ENCODE assay signal across 14 mouse cellular contexts in the genomic region with DNA sequence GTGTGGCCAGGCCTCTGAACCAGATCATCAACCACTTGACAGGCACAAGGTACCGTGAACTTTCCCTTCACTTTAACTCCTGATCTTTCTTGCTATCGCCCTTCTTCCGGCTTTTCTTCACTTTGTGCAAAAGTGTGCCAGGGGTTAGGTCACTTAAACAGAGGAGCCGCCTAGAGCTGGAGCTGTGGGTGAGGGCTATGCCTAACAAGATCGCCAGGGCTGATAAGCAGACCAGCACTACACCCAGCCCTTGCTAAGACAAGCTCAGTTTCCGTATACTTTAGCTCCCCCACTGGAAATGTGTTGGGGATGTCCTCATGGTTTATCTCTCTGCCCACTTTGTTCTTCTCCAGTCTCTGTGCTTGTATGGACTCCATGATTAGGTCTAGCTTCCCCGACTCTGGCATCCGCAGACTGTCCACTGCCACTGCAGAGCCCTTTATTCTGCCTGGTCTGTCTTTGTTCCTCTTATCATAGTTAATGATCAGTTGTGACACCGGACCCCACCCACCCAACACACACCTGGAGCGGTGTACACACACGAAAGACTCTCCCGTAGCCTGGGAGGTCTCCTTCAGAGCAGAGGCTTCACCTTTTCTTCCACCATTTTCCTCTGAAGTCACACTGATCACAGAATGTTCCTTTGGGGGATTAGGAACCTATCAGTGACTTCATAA. TPM values are rescaled to one million over a fixed set of nuclear protein-coding genes. Genes with fewer than 3 reads are reported as not detected.
DNase-seq lines count a peak whose midpoint lies in the region; ATAC-seq and TF ChIP-seq lines count a peak whose summit lies in the region.
"Had no signal": no experiment of that assay in that cellular context is flagged by ENCODE, and none has a peak within 500 bp of the region (broad histone marks: within the 10 kb centered on the region; RNA-seq: fewer than 3 reads in every experiment).

No protein-coding gene starts in this region.

- H3K4me2 ChIP-seq in intestine, embryonic 14.5 days (ENCODE audit: low read length): no peak overlapping the region
- H3K4me2 ChIP-seq: embryonic facial prominence, embryonic 12.5 days; midbrain, embryonic 11.5 days; neural tube, embryonic 12.5 days had no signal

- TF ChIP-seq CTCF in gastrocnemius, adult 2 months (IDR thresholded peaks at IDR 0.05): no peak

- H3K9ac ChIP-seq in intestine, embryonic 14.5 days (ENCODE audit: low read length): no peak overlapping the region
- H3K9ac ChIP-seq: embryonic facial prominence, embryonic 12.5 days; neural tube, embryonic 12.5 days had no signal

- no peaks in the 10 kb centered on the region for H3K27me3 ChIP-seq in intestine, embryonic 14.5 days (replicated peaks; ENCODE audit: control insufficient read depth, insufficient read depth, low read length)
- H3K27me3 ChIP-seq: embryonic facial prominence, embryonic 12.5 days; neural tube, embryonic 12.5 days had no signal

- H3K36me3 ChIP-seq in intestine, embryonic 14.5 days (ENCODE audit: control insufficient read depth, insufficient read depth, low read length): no peaks in the 10 kb centered on the region
- H3K36me3 ChIP-seq: embryonic facial prominence, embryonic 12.5 days; neural tube, embryonic 12.5 days had no signal

- H3K27ac ChIP-seq in intestine, embryonic 14.5 days (ENCODE audit: low read depth): peak overlapping the region; percentile 59; the same call in 1 of the 2 replicates
- no peak overlapping the region for H3K27ac ChIP-seq in gastrocnemius, adult 2 months
- H3K27ac ChIP-seq: embryonic facial prominence, embryonic 12.5 days; neural tube, embryonic 12.5 days had no signal

- peak; percentile 29; the same call in 1 of the 2 replicates for ATAC-seq in intestine, embryonic 14.5 days (replicated peaks; ENCODE audit: low FRiP score, low TSS enrichment, low read depth)
- ATAC-seq: forebrain, embryonic 14.5 days had no signal

- H3K9me3 ChIP-seq in intestine, embryonic 14.5 days (ENCODE audit: control insufficient read depth, low read length): no peaks in the 10 kb centered on the region
- H3K9me3 ChIP-seq: embryonic facial prominence, embryonic 12.5 days; neural tube, embryonic 12.5 days had no signal

- peaks cover 14% of the 10 kb centered on the region for H3K4me1 ChIP-seq in intestine, embryonic 14.5 days (replicated peaks; ENCODE audit: control insufficient read depth, insufficient read depth, low read length)

- WGBS in intestine, embryonic 14.5 days: 70% methylated on average over 12 of the region's 12 CpGs

- no peak overlapping the region for H3K4me3 ChIP-seq in intestine, embryonic 14.5 days (ENCODE audit: low read depth, low read length)
- H3K4me3 ChIP-seq in gastrocnemius, adult 2 months: no peak overlapping the region
- H3K4me3 ChIP-seq: embryonic facial prominence, embryonic 12.5 days; neural tube, embryonic 12.5 days had no signal

- intact Hi-C loops in gastrocnemius, adult 2 months (cut with DNase I): no loop called here
- intact Hi-C loops in left cerebral cortex, postnatal 25 days (cut with DNase I): no loop called here

- peak; percentile 21 for DNase-seq in thymus, postnatal 0 days (ENCODE audit: low spot score)
- no peak for DNase-seq in thymus, postnatal 25 days
- no peak for DNase-seq in intestine, embryonic 14.5 days (ENCODE audit: low spot score)
- DNase-seq in lung, postnatal 4 days: peak; percentile 26 to 55
- no peak for DNase-seq in gastrocnemius, adult 2 months
- no peak for DNase-seq in left cerebral cortex, postnatal 25 days (ENCODE audit: low spot score in 2 of 2)
- no peak for DNase-seq in layer of hippocampus, postnatal 14 days (ENCODE audit: low spot score in 2 of 2)
- DNase-seq: cerebellum, postnatal 10 days; gastrocnemius, postnatal 25 days; right cerebral cortex, adult 18-20 months had no signal

RNA-seq across cellular contexts. Expression of a gene that starts 43.6 kb away (rescaled TPM):
- polyA plus RNA-seq in thymus, postnatal 0 days (2015; fragmentation: Nextera tagmentation; extraction: Ambion mirVana): 16.5 and 20.6 TPM in 2 replicates
- 52.5 and 52.9 TPM in 2 replicates for polyA plus RNA-seq in intestine, embryonic 14.5 days (2014; fragmentation: Nextera tagmentation; extraction: Ambion mirVana)
- 1 to 10 TPM; 1.8 to 2.6 TPM for total RNA-seq in gastrocnemius, adult 2 months (2021)
- 10 to 100 TPM; 24.1 to 25.1 TPM for total RNA-seq in left cerebral cortex, postnatal 25 days (2021)
- 10 to 100 TPM; 28.7 to 29.4 TPM for total RNA-seq in layer of hippocampus, postnatal 14 days (2021)

Comparison
In these comparisons a context has a peak if more than half of its experiments do, and no peak if none do; other contexts are left out.
1. DNase-seq: peak in thymus, postnatal 0 days (single experiment) and lung, postnatal 4 days (2 of 2); none in thymus, postnatal 25 days (single experiment), intestine, embryonic 14.5 days (single experiment), gastrocnemius, adult 2 months (single experiment), left cerebral cortex, postnatal 25 days (0 of 2) and layer of hippocampus, postnatal 14 days (0 of 2).
2. RNA of a gene that starts 43.6 kb away (total RNA-seq): 28.7 to 29.4 TPM in layer of hippocampus, postnatal 14 days and 24.1 to 25.1 TPM in left cerebral cortex, postnatal 25 days; 1.8 to 2.6 TPM in gastrocnemius, adult 2 months; every median in the first group is over 4 times any median in the second.